Mouse (Mus musculus) lung, adult 2 months (tissue): ENCODE measurements around the gene Tmem208. TPM values are rescaled to one million over a fixed set of nuclear protein-coding genes. Genes with fewer than 3 reads are reported as not detected.

ENCODE experiments used
- DNase-seq: peaks from one replicate; pipeline ENCODE4 v3.0.0; 2022
- H3K4me1 ChIP-seq: fragments of 200-500 bp; 2 replicates; pipeline ENCODE4 v1.6.1; 2011; ENCODE audit warnings: low read length; ENCODE audit not compliant: control insufficient read depth, insufficient read depth
- H3K4me3 ChIP-seq: fragments of 200-500 bp; replicated peaks from 2 replicates; pipeline ENCODE3; 2011; ENCODE audit warnings: low read depth, mild to moderate bottlenecking, control low read depth, low read length; ENCODE audit errors: extremely low read depth
- CTCF ChIP-seq: fragments of 200-500 bp; IDR thresholded peaks from 2 replicates; pipeline ENCODE4 v1.5.1; 2011; ENCODE audit warnings: mild to moderate bottlenecking, low read length, control low read depth; ENCODE audit not compliant: insufficient read depth
- POLR2A ChIP-seq: fragments of 200-500 bp; IDR thresholded peaks from 2 replicates; pipeline ENCODE4 v1.6.1; 2011; ENCODE audit warnings: low read depth, mild to moderate bottlenecking, control low read depth, low read length, borderline replicate concordance; ENCODE audit errors: extremely low read depth
- WGBS: fragments of 180-500 bp; shearing (Covaris S2); methylation state at CpG from one replicate; pipeline ENCODE4 v1.1.7; 2018; 5-methylcytosine and 5-hydroxymethylcytosine counted together
- polyA plus RNA-seq: library from polyadenylated mRNA; depleted of rRNA; stranded (reverse); fragments of >200 nt; gene quantifications from 2 replicates; pipeline ENCODE4 v1.2.3, GENCODE M21; 2012

Gene Tmem208
- polyA plus RNA-seq, 1 experiment, result 104 TPM

DNA sequence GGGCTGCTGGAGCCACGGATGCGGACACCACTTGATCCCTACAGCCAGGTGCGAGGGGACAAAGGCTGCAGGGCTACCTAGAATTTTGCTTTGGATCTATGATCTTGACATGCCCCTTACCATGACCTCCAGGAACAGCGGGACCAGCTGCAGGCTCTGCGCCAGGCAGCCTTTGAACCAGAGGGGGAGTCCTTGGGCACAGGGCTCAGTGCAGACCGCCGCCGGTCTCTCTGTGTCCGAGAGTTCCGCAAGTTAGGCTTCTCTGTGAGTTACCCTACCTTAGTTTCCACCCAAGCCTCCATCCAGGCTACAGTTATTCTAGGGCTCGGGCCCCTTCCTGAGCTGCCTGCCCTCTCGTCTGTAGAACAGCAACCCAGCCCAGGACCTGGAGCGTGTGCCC is 18.5 kb upstream of the Tmem208 start:
- 92% methylated on average over 13 of the region's 13 CpGs for WGBS
- TF ChIP-seq POLR2A (no peak), CTCF (no peak)
- DNase-seq, result no peak

GRCm38 (mm10) chr8:105308428-105308827 is 17.7 kb upstream of the Tmem208 start:
- Histone ChIP-seq H3K4me3 (no peak overlapping the region), H3K4me1 (peaks cover 4% of the 10 kb centered on the region)
- no peak for TF ChIP-seq POLR2A
- TF ChIP-seq CTCF, result no peak
- 95% methylated on average over 10 of the region's 10 CpGs for WGBS
- DNase-seq, result no peak

More for the DNA sequence above, 18.5 kb upstream of the Tmem208 start:
- Histone ChIP-seq H3K4me1 (peaks cover 4% of the 10 kb centered on the region), H3K4me3 (no peak overlapping the region)

GRCm38 (mm10) chr8:105309142-105309847 is 16.9 kb upstream of the Tmem208 start:
- H3K4me3 ChIP-seq, result no peak overlapping the region
- no peak for DNase-seq
- H3K4me1 ChIP-seq, result peaks cover 4% of the 10 kb centered on the region
- no peak for TF ChIP-seq POLR2A
- no peak for TF ChIP-seq CTCF
- 82% methylated on average over 15 of the region's 15 CpGs for WGBS

GRCm38 (mm10) chr8:105310118-105310517 is 16.0 kb upstream of the Tmem208 start:
- Histone ChIP-seq H3K4me3 (no peak overlapping the region), H3K4me1 (no peaks in the 10 kb centered on the region; the same call in 1 of the 2 replicates)
- 85% methylated on average over 8 of the region's 8 CpGs for WGBS
- no peak for DNase-seq
- TF ChIP-seq CTCF (no peak), POLR2A (no peak)

DNA sequence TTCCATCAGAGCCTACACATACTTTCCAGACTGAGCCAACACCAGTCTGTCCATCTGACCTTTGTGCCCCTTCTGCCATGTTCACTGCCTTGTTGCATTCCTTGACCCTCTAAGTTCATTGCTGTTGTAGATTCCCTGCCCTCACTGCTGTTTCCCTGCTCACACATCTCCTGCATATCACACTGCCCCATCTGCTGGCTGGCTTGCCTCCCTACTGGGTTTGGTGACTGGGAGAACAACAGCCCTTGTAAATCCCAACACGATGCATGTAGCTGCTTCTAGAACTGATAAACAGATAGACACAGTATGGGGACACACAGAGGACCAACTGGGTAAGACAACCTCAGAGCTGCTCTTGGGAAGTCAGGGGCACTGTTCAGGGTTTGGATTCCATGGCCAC is 14.4 kb upstream of the Tmem208 start:
- Histone ChIP-seq H3K4me1 (peaks cover 4% of the 10 kb centered on the region; the same call in 1 of the 2 replicates), H3K4me3 (no peak overlapping the region)
- DNase-seq, result no peak
- WGBS, result 83% methylated on average over 1 of the region's 1 CpGs
- TF ChIP-seq POLR2A, result no peak
- no peak for TF ChIP-seq CTCF

DNA sequence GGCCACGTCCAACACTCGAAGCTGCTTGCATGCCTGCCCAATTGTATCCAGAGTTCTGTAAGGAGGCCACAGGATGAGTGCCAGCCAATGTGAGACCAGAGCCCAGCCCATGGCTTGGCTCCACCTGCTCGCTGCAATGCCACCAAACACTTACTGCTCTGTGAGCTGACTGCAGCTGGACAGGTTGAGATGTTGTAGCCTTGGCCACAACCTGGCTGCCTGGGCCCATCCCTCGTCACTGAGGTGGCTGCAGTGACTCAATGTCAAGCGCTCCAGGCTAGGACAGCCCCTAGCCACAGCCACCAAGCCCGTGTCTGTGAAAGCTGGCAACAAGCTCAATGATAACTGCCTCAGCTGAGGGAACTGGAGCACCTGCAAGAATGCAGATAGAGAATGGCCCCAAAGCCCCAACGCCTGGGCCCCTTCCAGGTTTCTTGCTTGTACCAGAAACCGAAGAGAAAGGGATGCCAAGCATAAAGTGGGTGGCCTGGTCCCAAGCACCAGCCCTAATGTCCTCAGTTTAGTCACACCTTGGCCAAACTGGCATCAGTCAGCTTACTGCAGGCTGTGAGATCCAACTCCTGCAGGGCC is 13.2 kb upstream of the Tmem208 start:
- DNase-seq, result no peak
- WGBS, result 77% methylated on average over 8 of the region's 8 CpGs
- TF ChIP-seq CTCF, result no peak
- TF ChIP-seq POLR2A, result no peak

GRCm38 (mm10) chr8:105313622-105314402 is 12.3 kb upstream of the Tmem208 start:
- no peak for TF ChIP-seq CTCF
- no peak for TF ChIP-seq POLR2A
- peaks cover 4% of the 10 kb centered on the region; the same call in 1 of the 2 replicates for H3K4me1 ChIP-seq
- WGBS, result 81% methylated on average over 9 of the region's 9 CpGs
- no peak overlapping the region for H3K4me3 ChIP-seq
- DNase-seq, result no peak

More for the DNA sequence above, 13.2 kb upstream of the Tmem208 start:
- Histone ChIP-seq H3K4me1 (peaks cover 4% of the 10 kb centered on the region; the same call in 1 of the 2 replicates), H3K4me3 (no peak overlapping the region)

DNA sequence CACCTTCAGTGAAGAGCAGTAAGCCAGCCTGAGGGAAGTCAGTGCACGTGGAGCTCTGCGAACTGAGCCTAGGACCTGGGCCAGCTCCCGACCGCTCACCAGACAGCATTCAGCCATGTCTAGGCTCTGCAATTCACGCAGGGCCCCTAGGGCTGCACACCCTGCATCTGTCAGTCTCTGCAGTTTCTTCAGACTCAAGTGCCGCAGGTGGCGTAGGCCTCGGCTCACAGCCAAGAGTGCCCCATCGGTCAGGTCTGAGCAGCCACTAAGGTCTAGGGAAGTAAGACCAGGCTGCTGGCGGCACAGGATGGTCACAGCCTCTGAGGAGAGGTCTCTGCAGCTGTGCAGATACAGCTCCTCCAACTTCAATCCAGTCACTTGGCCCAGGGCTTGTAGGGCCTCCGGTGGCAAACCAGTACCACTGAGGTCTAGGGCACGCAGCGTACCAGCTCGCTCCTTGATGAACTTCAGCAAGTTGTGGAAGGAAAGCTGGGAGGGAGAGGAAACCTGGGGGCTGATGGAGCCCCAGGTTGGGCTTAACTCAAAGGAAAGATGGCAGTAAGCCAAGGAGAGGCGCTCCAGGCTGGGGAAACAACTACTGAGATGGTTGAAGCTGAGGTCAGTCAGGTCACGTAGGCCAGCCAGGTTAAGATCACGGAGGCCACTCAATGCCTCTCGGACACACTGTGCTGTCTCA is 10.9 kb upstream of the Tmem208 start:
- peaks cover 4% of the 10 kb centered on the region; the same call in 1 of the 2 replicates for H3K4me1 ChIP-seq
- no peak overlapping the region for H3K4me3 ChIP-seq
- WGBS, result 79% methylated on average over 18 of the region's 18 CpGs
- DNase-seq, result no peak
- TF ChIP-seq CTCF, result no peak
- no peak for TF ChIP-seq POLR2A

DNA sequence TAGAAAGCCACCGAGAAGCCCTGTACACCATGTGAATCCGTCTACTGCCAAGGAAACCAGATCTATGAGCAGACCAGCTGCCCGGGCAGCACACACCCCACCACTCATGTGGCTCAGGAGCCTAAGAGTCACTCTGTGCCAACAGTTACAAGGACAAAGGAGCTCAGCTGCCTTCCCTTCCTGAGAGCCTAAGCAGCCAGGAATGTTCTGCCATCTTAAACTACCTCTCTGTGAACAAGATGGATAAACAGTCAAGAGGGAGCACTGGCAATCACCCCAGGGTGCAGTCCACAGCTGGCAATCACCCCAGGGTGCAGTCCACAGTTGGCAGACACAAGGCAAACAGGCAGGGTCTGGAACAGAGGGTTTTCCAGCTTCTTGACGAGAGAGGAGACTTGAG is 8.2 kb upstream of the Tmem208 start:
- DNase-seq, result peak; percentile 72
- Histone ChIP-seq H3K4me3 (no peak overlapping the region), H3K4me1 (peaks cover 4% of the 10 kb centered on the region; the same call in 1 of the 2 replicates)
- WGBS, result 54% methylated on average over 4 of the region's 4 CpGs
- peak; percentile 26; the same call in 1 of the 2 replicates for TF ChIP-seq POLR2A
- no peak for TF ChIP-seq CTCF
